Mouse (Mus musculus): ENCODE data around the gene Nim1k. TPM values are rescaled to one million over a fixed set of nuclear protein-coding genes. Genes with fewer than 3 reads are reported as not detected.
A peak's percentile ranks its signal among the peaks of the same experiment; 100 is the strongest.

Gene Nim1k
- total RNA-seq (2014; fragmentation: Nextera tagmentation): 0.19 TPM in 1 of 2 replicates, not detected in the other
- total RNA-seq (2017): 0.11 and 0.12 TPM in 2 replicates
- polyA plus RNA-seq (2012): 0.01 TPM in 1 of 2 replicates, not detected in the other

- Histone ChIP-seq H3K27me3 (ENCODE audit: insufficient read depth, low read length) (peaks cover 10% of the 10 kb centered on the region), H3K9me3 (replicated peaks) (no peaks in the 10 kb centered on the region), H3K4me1 (ENCODE audit: insufficient read depth, low read depth, low read length) (no peaks in the 10 kb centered on the region), H3K36me3 (replicated peaks) (peaks cover 21% of the 10 kb centered on the region), H3K4me3 (ENCODE audit: low read depth, low read length) (no peak within 1 kb of the TSS)
- DNase-seq (ENCODE audit: low spot score) (no peak), ATAC-seq (ENCODE audit: extremely low read depth, insufficient number of reproducible peaks, low FRiP score, poor library complexity, severe bottlenecking) (no peak)
- TF ChIP-seq GATA2 (IDR thresholded peaks at IDR 0.05; ENCODE audit: borderline replicate concordance, low read depth, low read length) (no peak), CTCF (IDR thresholded peaks at IDR 0.05; ENCODE audit: low read depth, low read length) (no peak), GATA1 (IDR thresholded peaks at IDR 0.05; ENCODE audit: borderline replicate concordance, low read length) (no peak), POLR2AphosphoS5 (IDR thresholded peaks at IDR 0.05; ENCODE audit: insufficient replicate concordance, low read depth, low read length) (no peak), TAL1 (conservative IDR thresholded peaks at IDR 0.05; ENCODE audit: low read depth, low read length) (no peak)
These were observed at the start of gene Nim1k for GRCm38 (mm10) chr13:119755681-119756471. Gene Nim1k, minus strand, starts transcription at chr13:119755882.

DNA sequence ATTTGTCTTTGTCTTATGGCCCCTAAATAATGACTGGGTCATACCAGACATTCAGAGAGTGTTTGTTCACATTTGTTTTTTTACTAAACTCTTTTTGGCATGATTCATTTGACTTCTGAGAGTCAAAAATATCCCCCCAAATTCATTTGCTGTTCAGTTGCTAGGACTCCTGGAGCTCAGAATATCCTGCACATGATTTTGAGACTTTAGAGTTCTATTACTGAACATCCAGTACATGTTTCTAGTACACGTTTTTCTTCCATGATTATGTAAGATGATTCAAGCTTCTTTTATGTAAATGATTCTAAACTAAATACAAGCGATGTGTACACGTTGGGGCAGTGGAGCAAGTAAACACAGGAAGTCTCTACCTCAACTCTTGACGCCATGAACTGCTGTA lies 42.0 kb upstream of the Nim1k start:
- TF ChIP-seq GATA2 (IDR thresholded peaks at IDR 0.05; ENCODE audit: borderline replicate concordance, low read depth, low read length) (no peak), CTCF (IDR thresholded peaks at IDR 0.05; ENCODE audit: low read depth, low read length) (no peak)
- 0 out of 2 replicates have a peak, but pooled peaks cover 2% of the 10 kb centered on the region for H3K27me3 ChIP-seq (ENCODE audit: insufficient read depth, low read length)
- DNase-seq (ENCODE audit: low spot score) (no peak), ATAC-seq (ENCODE audit: extremely low read depth, insufficient number of reproducible peaks, low FRiP score, poor library complexity, severe bottlenecking) (no peak)
- H3K4me3 ChIP-seq (ENCODE audit: low read depth, low read length): no peak overlapping the region
- no peaks in the 10 kb centered on the region for H3K36me3 ChIP-seq (replicated peaks)
- no peaks in the 10 kb centered on the region for H3K9me3 ChIP-seq (replicated peaks)
- H3K4me1 ChIP-seq (ENCODE audit: insufficient read depth, low read depth, low read length): peaks cover 3% of the 10 kb centered on the region; the same call in 1 of the 2 replicates

DNA sequence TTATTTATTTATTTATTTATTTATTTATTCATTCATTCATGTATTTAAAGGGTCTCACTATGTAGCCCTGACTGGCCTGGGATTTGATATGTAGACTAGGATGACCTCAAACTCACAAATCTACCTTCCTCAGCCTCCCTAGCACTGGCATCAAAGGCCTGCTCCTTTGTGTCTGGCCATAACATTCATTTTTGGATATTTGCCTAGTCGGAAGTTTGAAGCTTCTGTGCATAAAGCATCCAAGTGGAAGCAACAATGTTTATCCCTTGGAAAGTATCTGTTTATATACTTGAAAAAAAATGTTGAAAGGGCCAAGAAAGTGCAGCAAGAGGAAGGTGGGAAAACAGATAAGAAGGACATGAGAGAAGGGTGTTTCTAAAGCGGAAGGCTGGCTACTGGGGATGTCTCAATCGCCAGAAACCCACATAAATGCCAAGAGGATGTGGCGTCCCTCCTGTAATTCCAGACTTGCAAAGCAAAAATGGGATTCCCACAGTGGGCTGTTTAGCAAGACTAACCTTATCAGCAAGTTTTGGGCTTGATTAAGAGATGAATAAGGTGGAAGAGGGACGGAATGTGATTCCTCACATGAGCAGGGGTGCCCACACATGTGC lies 37.2 kb upstream of the Nim1k start:
- DNase-seq (ENCODE audit: low spot score) (no peak), ATAC-seq (ENCODE audit: extremely low read depth, insufficient number of reproducible peaks, low FRiP score, poor library complexity, severe bottlenecking) (no peak)
- Histone ChIP-seq H3K27me3 (ENCODE audit: insufficient read depth, low read length) (no peaks in the 10 kb centered on the region), H3K4me1 (ENCODE audit: insufficient read depth, low read depth, low read length) (peaks cover 18% of the 10 kb centered on the region), H3K9me3 (replicated peaks) (no peaks in the 10 kb centered on the region), H3K36me3 (replicated peaks) (peaks cover 12% of the 10 kb centered on the region), H3K4me3 (ENCODE audit: low read depth, low read length) (no peak overlapping the region)
- no peak for TF ChIP-seq GATA2 (IDR thresholded peaks at IDR 0.05; ENCODE audit: borderline replicate concordance, low read depth, low read length)
- no peak for TF ChIP-seq POLR2AphosphoS5 (IDR thresholded peaks at IDR 0.05; ENCODE audit: insufficient replicate concordance, low read depth, low read length)
- TF ChIP-seq CTCF (IDR thresholded peaks at IDR 0.05; ENCODE audit: low read depth, low read length): no peak
- no peak for TF ChIP-seq GATA1 (IDR thresholded peaks at IDR 0.05; ENCODE audit: borderline replicate concordance, low read length)
- TF ChIP-seq TAL1 (conservative IDR thresholded peaks at IDR 0.05; ENCODE audit: low read depth, low read length): no peak

- peaks cover 20% of the 10 kb centered on the region for H3K36me3 ChIP-seq (replicated peaks)
- H3K4me1 ChIP-seq (ENCODE audit: insufficient read depth, low read depth, low read length): peaks cover 23% of the 10 kb centered on the region
- H3K27me3 ChIP-seq (ENCODE audit: insufficient read depth, low read length): no peaks in the 10 kb centered on the region
- TF ChIP-seq TAL1 (conservative IDR thresholded peaks at IDR 0.05; ENCODE audit: low read depth, low read length): no peak
- no peak for TF ChIP-seq GATA1 (IDR thresholded peaks at IDR 0.05; ENCODE audit: borderline replicate concordance, low read length)
- TF ChIP-seq GATA2 (IDR thresholded peaks at IDR 0.05; ENCODE audit: borderline replicate concordance, low read depth, low read length): no peak
- TF ChIP-seq CTCF (IDR thresholded peaks at IDR 0.05; ENCODE audit: low read depth, low read length): no peak
- no peak for TF ChIP-seq POLR2AphosphoS5 (IDR thresholded peaks at IDR 0.05; ENCODE audit: insufficient replicate concordance, low read depth, low read length)
- H3K9me3 ChIP-seq (replicated peaks): no peaks in the 10 kb centered on the region
- no peak for ATAC-seq (ENCODE audit: extremely low read depth, insufficient number of reproducible peaks, low FRiP score, poor library complexity, severe bottlenecking)
- peak overlapping the region; percentile 84 for H3K4me3 ChIP-seq (ENCODE audit: low read depth, low read length)
- peak; percentile 11 for DNase-seq (ENCODE audit: low spot score)
These were observed 36.0 kb upstream of the Nim1k start for GRCm38 (mm10) chr13:119791580-119792135.

DNA sequence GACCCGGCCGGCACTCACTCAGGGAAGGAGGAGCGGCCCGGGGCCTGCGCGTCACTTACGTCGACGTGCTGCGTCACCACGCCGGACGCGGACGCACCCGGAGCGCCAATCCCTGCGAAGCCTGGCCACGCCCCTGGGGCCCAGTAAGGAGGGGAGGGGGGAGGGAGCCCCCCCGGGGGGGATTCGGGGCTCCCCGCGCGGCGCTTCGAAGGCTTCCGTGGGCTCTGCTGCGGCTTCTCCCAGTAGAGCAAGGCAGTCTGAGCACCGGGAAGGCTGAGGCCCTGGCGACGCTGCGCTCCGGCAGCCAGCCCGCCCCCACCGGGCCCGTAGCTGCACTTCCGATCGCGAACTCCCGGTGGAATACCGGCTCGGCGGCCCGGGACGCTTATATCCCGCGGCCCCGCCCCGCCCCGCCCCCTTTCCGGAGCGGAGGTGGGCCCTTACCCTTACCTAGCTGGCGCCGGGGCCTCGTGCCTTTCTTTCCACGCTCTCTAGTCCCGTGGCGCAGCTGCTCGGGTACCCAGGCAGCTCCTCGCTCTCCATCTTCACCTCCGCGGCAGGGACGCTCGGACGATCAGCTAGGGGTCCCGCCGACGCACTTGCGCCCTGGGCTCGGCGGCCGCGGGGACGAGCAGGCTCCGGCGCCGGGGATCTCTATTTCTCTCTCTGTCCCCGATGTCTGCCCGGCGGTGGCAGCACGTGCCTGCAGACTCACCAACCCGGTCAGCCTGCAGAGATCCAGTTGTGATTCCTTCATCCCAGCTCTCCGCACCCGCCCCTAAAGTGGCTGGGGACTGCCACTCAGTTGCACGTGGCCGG lies 35.3 kb upstream of the Nim1k start, which contains the start of gene Zfp131:
Gene Zfp131 (minus strand): TSS at position 129 of the 819 bp plus-strand sequence.
- TF ChIP-seq POLR2AphosphoS5 (IDR thresholded peaks at IDR 0.05; ENCODE audit: insufficient replicate concordance, low read depth, low read length) (no peak), GATA2 (IDR thresholded peaks at IDR 0.05; ENCODE audit: borderline replicate concordance, low read depth, low read length) (no peak), GATA1 (IDR thresholded peaks at IDR 0.05; ENCODE audit: borderline replicate concordance, low read length) (no peak), CTCF (IDR thresholded peaks at IDR 0.05; ENCODE audit: low read depth, low read length) (no peak)
- Histone ChIP-seq H3K4me3 (ENCODE audit: low read depth, low read length) (peak within 1 kb of the TSS; percentile 84), H3K27me3 (ENCODE audit: insufficient read depth, low read length) (no peaks in the 10 kb centered on the region), H3K4me1 (ENCODE audit: insufficient read depth, low read depth, low read length) (peaks cover 24% of the 10 kb centered on the region), H3K36me3 (replicated peaks) (peaks cover 26% of the 10 kb centered on the region), H3K9me3 (replicated peaks) (no peaks in the 10 kb centered on the region)
- ATAC-seq (ENCODE audit: extremely low read depth, insufficient number of reproducible peaks, low FRiP score, poor library complexity, severe bottlenecking) (peak; percentile 91), DNase-seq (ENCODE audit: low spot score) (peak; percentile 91)
